Mouse (Mus musculus) heart, embryonic 16.5 days (tissue): ENCODE results near the gene Pnkd. TPM values are rescaled to one million over a fixed set of nuclear protein-coding genes. Genes with fewer than 3 reads are reported as not detected.
"Not testable (repeated sequence)": the region's sequence is repeated elsewhere in the genome, so short reads cannot be mapped to it uniquely, and the experiment has no call there.

Source experiments
- ATAC-seq: fragments of 200-750 bp; cut with Nextera tagmentation; replicated peaks from 2 replicates; pipeline ENCODE4 v1.8.0; 2017; ENCODE audit warnings: moderate number of reproducible peaks; ENCODE audit not compliant: insufficient read depth, low FRiP score; ENCODE audit errors: extremely low read depth
- H3K27ac ChIP-seq: fragments of 300-500 bp; sonication (generic); 2 replicates; pipeline ENCODE4 v1.5.1; 2014; ENCODE audit warnings: mild to moderate bottlenecking, low read length, control low read depth, moderate library complexity
- H3K27me3 ChIP-seq: fragments of 300-500 bp; sonication (generic); 2 replicates; pipeline ENCODE4 v1.6.1; 2014; ENCODE audit warnings: low read length, mixed read lengths; ENCODE audit not compliant: control insufficient read depth, insufficient read depth
- H3K36me3 ChIP-seq: fragments of 300-500 bp; sonication (generic); 2 replicates; pipeline ENCODE4 v1.6.1; 2014; ENCODE audit not compliant: control insufficient read depth, insufficient read depth
- H3K4me1 ChIP-seq: fragments of 300-500 bp; sonication (generic); 2 replicates; pipeline ENCODE4 v1.6.1; 2014; ENCODE audit warnings: low read length, mixed read lengths; ENCODE audit not compliant: control insufficient read depth, insufficient read depth
- H3K4me2 ChIP-seq: fragments of 300-500 bp; sonication (generic); 2 replicates; pipeline ENCODE4 v1.6.1; 2014; ENCODE audit warnings: low read depth, mild to moderate bottlenecking, control low read depth, low read length
- H3K4me3 ChIP-seq: fragments of 300-500 bp; sonication (generic); 2 replicates; pipeline ENCODE4 v1.5.1; 2014; ENCODE audit warnings: mild to moderate bottlenecking, control low read depth, low read length
- H3K9ac ChIP-seq: fragments of 300-500 bp; sonication (generic); 2 replicates; pipeline ENCODE4 v1.6.1; 2014; ENCODE audit warnings: low read length, control low read depth
- H3K9me3 ChIP-seq: fragments of 300-500 bp; sonication (generic); replicated peaks from 2 replicates; pipeline ENCODE4 v1.6.1; 2016; ENCODE audit warnings: low read length; ENCODE audit not compliant: control insufficient read depth
- WGBS: fragments of 180-500 bp; shearing (Covaris S2); extraction: QIAGEN DNeasy Blood & Tissue Kit; methylation state at CpG from one replicate; pipeline ENCODE4 v1.1.7; 2014; 5-methylcytosine and 5-hydroxymethylcytosine counted together
- polyA plus RNA-seq: library from polyadenylated mRNA; unstranded; fragments of >200 nt; fragmentation: Nextera tagmentation; extraction: Ambion mirVana; gene quantifications from 2 replicates; pipeline ENCODE4 v1.2.1, GENCODE M21; 2015

The Pnkd gene
- polyA plus RNA-seq, 1 experiment from 2014 or later, result 324 TPM

- not testable (repeated sequence) for H3K27ac ChIP-seq, H3K9ac ChIP-seq, H3K27me3 ChIP-seq, H3K9me3 ChIP-seq, H3K4me3 ChIP-seq, H3K4me2 ChIP-seq, H3K36me3 ChIP-seq, ATAC-seq
- peaks cover 30% of the 10 kb centered on the region for H3K4me1 ChIP-seq
- WGBS, result 83% methylated on average over 2 of the region's 2 CpGs
Observed at GRCm38 (mm10) chr1:74326916-74327315, 42.2 kb downstream of the Pnkd start.

GRCm38 (mm10) chr1:74329899-74330431, 45.2 kb downstream of the Pnkd start:
- Histone ChIP-seq H3K4me3 (no peak overlapping the region), H3K36me3 (peaks cover 9% of the 10 kb centered on the region), H3K9me3 (no peaks in the 10 kb centered on the region), H3K9ac (no peak overlapping the region), H3K4me1 (peaks cover 35% of the 10 kb centered on the region), H3K27me3 (no peaks in the 10 kb centered on the region), H3K4me2 (no peak overlapping the region), H3K27ac (peak overlapping the region; percentile 91)
- 74% methylated on average over 7 of the region's 7 CpGs for WGBS
- ATAC-seq, result no peak

- no peak overlapping the region for H3K4me2 ChIP-seq
- H3K4me3 ChIP-seq, result no peak overlapping the region
- peak overlapping the region; percentile 49 for H3K9ac ChIP-seq
- peaks cover 44% of the 10 kb centered on the region for H3K4me1 ChIP-seq
- ATAC-seq, result no peak
- H3K36me3 ChIP-seq, result peaks cover 9% of the 10 kb centered on the region
- no peaks in the 10 kb centered on the region for H3K9me3 ChIP-seq
- 58% methylated on average over 4 of the region's 4 CpGs for WGBS
- H3K27me3 ChIP-seq, result no peaks in the 10 kb centered on the region
- H3K27ac ChIP-seq, result peak overlapping the region; percentile 91
Observed at GRCm38 (mm10) chr1:74331046-74331681, 46.4 kb downstream of the Pnkd start.

- no peaks in the 10 kb centered on the region for H3K27me3 ChIP-seq
- H3K4me2 ChIP-seq, result peak overlapping the region; percentile 79
- H3K36me3 ChIP-seq, result peaks cover 9% of the 10 kb centered on the region
- H3K9me3 ChIP-seq, result no peaks in the 10 kb centered on the region
- H3K27ac ChIP-seq, result peak overlapping the region; percentile 91
- H3K4me1 ChIP-seq, result peaks cover 51% of the 10 kb centered on the region
- ATAC-seq, result peak; percentile 94
- peak overlapping the region; percentile 73 for H3K9ac ChIP-seq
- peak overlapping the region; percentile 63 for H3K4me3 ChIP-seq
- under 1% methylated on average over 36 of the region's 36 CpGs for WGBS
Observed at GRCm38 (mm10) chr1:74332241-74332763, 47.6 kb downstream of the Pnkd start.

- H3K4me1 ChIP-seq, result peaks cover 56% of the 10 kb centered on the region
- H3K9ac ChIP-seq, result peak overlapping the region; percentile 73
- WGBS, result 4% methylated on average over 9 of the region's 9 CpGs
- peak overlapping the region; percentile 91 for H3K27ac ChIP-seq
- peak overlapping the region; percentile 63 for H3K4me3 ChIP-seq
- H3K36me3 ChIP-seq, result peaks cover 6% of the 10 kb centered on the region; the same call in 1 of the 2 replicates
- no peak for ATAC-seq
- peak overlapping the region; percentile 79 for H3K4me2 ChIP-seq
- H3K9me3 ChIP-seq, result no peaks in the 10 kb centered on the region
- H3K27me3 ChIP-seq, result no peaks in the 10 kb centered on the region
Observed at GRCm38 (mm10) chr1:74332930-74333329, 48.2 kb downstream of the Pnkd start.

GRCm38 (mm10) chr1:74334607-74335006, 49.9 kb downstream of the Pnkd start:
- Histone ChIP-seq H3K27ac (peak overlapping the region; percentile 37), H3K36me3 (no peaks in the 10 kb centered on the region), H3K9me3 (no peaks in the 10 kb centered on the region), H3K4me3 (no peak overlapping the region), H3K27me3 (no peaks in the 10 kb centered on the region), H3K4me2 (peak overlapping the region; percentile 26), H3K9ac (no peak overlapping the region), H3K4me1 (peaks cover 56% of the 10 kb centered on the region)
- WGBS, result 83% methylated on average over 3 of the region's 3 CpGs
- no peak for ATAC-seq

GRCm38 (mm10) chr1:74335033-74335432, 50.3 kb downstream of the Pnkd start:
- Histone ChIP-seq H3K27me3 (no peaks in the 10 kb centered on the region), H3K9me3 (no peaks in the 10 kb centered on the region), H3K9ac (no peak overlapping the region), H3K4me3 (no peak overlapping the region), H3K4me2 (no peak overlapping the region; the same call in 1 of the 2 replicates), H3K4me1 (peaks cover 55% of the 10 kb centered on the region), H3K36me3 (no peaks in the 10 kb centered on the region), H3K27ac (peak overlapping the region; percentile 37; the same call in 1 of the 2 replicates)
- WGBS, result 58% methylated on average over 4 of the region's 4 CpGs
- no peak for ATAC-seq

GRCm38 (mm10) chr1:74335436-74336170, 50.9 kb downstream of the Pnkd start:
- Histone ChIP-seq H3K4me1 (peaks cover 49% of the 10 kb centered on the region), H3K9ac (no peak overlapping the region), H3K4me2 (no peak overlapping the region), H3K9me3 (no peaks in the 10 kb centered on the region), H3K27me3 (no peaks in the 10 kb centered on the region), H3K27ac (0 out of 2 replicates have a peak overlapping the region, but pooled peaks have one; percentile 10), H3K36me3 (no peaks in the 10 kb centered on the region), H3K4me3 (no peak overlapping the region)
- no peak for ATAC-seq
- WGBS, result 62% methylated on average over 6 of the region's 6 CpGs
